Mouse (Mus musculus) thymus, adult 18-20 months (tissue): Measurements from ENCODE around the gene 3300002I08Rik.
"Not testable (repeated sequence)": the region's sequence is repeated elsewhere in the genome, so short reads cannot be mapped to it uniquely, and the experiment has no call there.

Experiments
- DNase-seq, 2 experiments: peaks; one replicate each; pipeline ENCODE4 v3.0.0; 2022; ENCODE audit warnings: mixed read lengths in 2 of 2

The 3300002I08Rik gene

DNA sequence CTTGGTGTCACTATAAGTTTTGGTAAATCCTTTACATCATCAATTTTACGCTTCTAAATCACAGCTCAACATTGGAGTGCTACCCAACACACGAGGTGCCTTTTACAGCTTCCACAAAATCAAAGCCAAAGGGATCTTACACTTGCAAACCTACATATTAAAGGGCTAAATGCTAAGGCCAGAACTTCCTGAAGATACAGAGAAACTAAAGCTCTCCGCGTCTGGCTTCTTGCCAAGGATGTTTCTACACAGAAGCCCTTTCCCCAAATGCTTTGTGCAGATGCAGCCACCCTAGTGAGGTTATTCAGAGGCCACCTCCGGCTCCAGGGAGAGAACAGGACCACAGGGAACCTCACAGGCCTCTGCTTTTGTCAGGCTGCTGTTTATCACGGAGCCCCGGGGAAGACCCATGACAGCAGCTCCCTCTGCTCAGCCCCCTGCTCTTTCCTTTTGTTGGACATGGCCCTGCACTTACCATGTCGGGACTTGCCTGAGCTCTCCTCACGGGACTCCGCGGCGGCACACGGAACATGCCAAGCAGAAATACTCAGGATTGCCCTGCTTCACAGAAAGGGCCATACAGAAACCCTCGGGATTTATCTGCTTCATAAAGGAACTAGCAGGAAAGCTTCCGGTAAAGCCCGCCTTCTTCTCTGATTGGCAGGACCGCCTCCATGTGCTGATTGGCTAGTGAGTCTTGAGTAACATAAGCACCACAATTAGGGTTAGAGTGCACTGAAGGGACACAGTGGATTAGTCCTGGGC, at the start of gene 3300002I08Rik:
3300002I08Rik (minus strand) TSS at position 653 of the 765 bp plus-strand sequence.
- peak; percentile 58 to 73 for DNase-seq

DNA sequence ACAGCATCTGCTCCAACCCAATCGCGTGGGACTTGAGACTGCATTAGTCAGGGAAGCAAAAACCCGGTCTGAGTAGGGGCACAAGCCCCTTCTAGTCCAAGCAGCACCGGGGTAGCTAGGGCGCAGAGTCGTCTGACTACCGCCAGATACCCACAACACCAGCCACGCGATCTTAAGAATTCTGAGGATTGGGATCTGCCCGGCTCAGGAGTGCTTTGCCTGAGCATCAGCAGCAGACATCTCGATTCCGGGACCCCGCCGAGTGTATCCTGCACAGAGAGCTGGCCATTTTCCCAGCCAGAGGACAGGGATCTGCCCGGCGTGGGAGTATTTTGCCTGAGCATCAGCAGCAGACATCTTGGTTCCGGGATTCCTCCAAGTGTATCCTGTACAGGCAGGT, 49.6 kb upstream of the 3300002I08Rik start:
- DNase-seq, result not testable (repeated sequence)

DNA sequence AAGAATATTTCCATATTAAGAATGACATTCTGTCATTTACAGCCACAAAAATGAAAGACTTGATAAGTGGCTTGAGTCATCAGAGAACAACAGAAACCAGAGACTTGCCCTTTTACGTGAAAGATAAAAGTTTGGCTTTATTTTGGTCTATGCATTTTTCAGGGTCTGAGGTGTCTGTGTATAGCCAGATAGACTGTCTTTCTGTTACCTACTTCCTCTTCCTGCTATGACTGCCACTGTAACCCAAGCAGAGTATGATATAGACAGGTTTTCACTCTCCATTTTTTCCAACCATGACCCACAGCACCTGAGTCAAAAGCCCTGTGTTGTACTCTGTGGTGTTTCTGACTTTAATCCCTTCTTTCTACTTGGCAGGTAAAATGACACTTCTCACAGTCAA, 27.6 kb upstream of the 3300002I08Rik start:
- no peak for DNase-seq

DNA sequence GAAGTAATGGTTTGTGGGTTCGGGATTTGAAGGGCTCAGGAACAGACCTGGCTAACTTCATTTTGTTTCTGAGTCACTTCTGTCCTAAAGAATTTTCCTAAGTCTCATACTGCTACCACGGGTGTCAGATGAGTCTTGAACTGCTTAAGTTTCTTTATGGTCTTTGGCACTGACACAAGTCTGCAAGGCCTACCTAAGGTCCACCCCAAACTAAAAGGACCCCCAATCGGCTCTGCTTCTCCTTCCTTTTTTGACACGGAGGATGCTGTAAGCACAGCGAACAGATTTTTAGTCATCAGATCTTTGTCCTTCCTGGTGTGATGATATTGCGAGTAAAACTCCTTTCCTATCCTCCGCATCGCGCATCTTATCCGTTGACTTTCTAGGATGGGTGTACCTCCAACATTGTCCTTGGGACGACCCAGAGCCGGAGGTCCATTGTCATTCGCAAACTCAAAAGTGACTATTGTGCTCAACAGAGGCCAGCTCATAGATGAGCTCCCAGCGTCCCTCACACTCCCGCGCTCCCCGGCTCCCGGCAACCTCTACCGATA, 23.1 kb upstream of the 3300002I08Rik start:
- not testable (repeated sequence) for DNase-seq

DNA sequence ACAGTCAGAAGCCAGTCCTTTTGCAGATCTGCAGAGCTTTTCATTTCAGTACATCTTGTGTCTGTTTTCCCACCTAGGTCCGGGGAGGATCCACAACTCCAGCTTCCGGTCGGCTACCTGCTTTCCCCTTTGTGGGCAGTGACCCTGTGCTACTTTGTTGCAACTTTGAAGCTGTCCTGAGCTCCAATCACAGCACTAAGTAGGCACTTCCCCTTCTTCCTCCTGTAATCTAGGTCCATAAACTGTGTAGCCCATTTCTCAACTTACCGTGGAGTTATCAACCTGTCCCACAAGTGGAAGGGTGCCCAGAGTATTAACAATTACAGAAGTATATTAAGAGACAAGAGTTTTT, 289 bp upstream of the 3300002I08Rik start:
- DNase-seq, result no peak

DNA sequence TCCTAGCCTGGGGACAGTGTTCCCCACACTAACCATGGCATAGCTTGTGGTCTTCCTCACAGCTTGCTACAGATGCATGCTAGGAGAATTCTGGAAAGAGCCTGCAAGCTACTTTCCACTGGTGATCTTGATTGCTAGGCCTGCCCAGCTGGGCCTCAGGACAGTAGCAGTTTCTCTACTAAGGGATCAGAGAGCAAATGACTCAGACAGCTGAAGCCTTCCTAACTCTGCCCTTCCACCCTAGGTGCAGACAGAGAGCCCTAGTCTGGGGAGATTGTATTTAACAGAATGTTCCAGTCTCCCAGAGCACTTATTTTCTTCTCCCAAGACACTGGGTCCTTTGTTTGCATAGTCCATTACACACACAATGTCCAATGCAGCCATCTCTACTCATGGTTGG, 5.4 kb downstream of the 3300002I08Rik start:
- not testable (repeated sequence) for DNase-seq

DNA sequence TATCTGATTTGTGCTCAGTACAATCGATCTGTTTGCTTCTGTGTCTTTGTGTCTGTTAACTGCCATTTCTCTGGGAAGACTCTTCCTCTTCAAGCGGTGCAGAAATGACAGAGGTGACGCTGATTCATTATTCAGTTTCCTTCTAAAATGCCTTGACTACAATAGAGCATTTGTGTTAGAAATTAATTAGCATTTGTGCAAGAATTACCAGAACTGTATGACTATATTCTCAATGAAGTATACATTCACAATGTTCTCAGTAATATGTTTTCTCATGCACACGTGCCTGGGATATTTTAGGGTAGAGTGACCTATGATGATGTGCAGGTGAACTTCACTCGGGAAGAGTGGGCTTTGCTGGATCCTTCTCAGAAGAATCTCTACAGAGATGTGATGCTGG, 39.2 kb downstream of the 3300002I08Rik start, which contains the start of gene Gm10130:
Gm10130 (plus strand) TSS at position 301 of the 400 bp plus-strand sequence.
- DNase-seq, result no peak

DNA sequence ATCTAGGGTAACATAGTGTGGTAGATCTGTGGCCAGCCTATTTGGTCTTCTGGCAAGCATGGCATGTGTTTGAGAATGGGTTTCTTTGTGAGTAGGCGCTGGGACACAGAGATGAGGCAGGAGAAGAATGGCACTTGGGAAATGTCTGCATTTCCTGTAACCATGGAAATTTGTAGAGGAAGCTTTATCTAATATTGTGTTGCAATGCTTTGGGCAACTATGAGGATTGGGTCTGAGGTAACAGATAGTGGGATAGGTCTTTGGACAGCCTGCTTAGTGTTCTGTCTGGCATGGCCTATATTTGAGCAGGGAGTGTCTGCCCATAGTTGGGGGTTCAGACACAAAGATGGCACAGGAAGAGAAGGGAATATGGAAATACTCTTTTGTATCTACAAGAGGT, 43.6 kb downstream of the 3300002I08Rik start:
- DNase-seq, result no peak

DNA sequence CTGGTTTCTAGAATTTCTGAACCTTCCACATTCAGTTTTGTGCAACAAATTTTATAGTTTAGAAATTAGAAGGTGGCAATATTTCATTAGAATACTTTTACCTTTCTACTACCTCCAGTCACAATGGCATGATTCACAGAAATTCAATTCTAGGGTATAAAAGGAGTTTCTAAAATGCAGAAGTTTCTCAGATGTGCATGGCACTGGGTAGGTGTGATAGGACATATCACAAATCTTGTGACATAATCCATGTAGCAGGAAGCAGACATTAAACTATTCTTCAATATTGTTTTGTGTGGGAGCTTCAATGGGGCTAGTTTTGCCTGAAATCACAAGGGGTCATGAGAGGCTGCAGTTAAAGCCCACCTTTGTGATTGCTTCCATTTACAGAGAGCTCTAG, 46.4 kb downstream of the 3300002I08Rik start:
- no peak for DNase-seq

DNA sequence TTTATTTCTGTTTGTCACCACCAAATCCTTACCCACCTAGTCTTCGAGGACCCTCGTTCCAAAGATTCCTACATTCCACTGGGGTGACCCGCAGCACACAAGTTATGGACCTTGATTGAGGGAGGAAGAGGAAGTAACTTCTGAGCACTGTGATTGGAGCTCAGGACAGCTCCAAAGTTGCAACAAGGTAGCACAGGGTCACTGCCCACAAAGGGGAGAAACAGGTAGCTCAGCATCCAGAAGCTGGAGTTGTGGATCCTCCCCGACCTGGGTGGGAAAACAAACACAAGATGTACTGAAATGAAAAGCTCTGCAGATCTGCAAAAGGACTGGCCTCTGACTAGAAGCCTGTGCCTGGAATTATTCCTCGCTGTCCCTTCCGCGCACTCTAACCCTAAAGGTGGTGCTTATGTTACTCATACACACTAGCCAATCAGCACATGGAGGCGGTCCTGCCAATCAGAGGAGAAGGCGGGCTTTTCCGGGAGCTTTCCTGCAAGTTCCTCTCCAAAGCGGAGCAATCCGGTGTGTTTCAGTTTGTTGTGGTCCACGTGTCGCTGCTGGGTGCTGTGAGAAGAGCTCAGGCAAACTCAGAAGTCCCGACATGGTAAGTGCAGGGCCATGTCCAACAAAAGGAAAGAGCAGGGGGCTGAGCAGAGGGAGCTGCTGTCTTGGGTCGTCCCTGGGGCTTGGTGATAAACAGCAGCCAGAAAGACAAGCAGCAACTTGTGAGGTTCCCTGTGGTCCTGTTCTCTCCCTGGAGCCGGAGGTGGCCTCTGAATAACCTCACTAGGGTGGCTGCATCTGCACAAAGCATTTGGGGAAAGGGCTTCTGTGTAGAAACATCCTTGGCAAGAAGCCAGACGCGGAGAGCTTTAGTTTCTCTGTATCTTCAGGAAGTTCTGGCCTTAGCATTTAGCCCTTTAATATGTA, 51.3 kb downstream of the 3300002I08Rik start:
- peak; percentile 73 to 84 for DNase-seq

DNA sequence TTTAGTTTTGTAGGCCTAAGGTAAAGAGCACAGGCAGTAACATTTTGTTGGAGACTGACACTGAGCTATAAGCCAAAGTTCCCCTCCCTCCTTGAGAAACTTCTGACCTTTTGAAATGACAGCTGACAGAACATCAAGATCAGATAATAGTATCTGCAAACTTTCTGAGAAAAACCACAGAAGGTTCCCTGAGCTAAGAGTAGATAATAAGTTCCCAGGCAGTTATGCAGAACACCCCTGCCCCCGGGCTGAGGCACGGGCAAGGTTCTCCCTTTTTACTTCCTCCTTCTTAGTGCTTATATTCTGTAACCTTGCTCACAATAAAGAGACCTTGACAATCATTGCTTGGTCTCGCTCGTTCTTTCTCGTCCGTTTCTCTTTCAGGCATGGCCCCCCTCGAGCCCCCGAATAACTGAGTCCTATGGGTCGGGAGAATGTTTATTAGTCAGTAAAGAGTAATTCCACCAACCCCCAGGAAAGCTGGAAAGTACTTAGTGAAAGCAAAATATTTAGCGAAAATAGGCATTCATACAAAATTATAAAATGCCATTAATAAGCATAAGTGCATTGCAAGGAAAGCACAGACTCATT, 55.3 kb downstream of the 3300002I08Rik start:
- peak in 1 of 2 experiments; percentile 24 for DNase-seq

DNA sequence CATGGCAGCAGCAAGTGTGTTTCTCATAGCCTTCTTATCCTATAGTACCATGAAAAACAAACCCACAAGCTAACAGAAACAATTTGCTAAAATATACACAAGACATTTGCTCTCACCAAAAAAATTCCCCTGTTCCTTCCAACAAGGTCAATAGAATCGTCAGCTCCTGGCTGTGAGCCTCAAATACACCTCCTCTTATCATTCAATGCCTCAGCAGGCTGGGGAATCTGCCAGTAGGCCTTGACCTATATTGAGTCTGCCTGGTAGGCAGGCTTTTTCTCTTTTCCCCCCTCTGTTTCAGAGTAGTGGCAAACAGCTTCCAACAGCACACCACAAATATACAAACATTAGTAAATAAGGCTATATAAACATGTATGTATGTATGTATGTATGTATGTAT, 63.5 kb downstream of the 3300002I08Rik start:
- DNase-seq, result no peak

DNA sequence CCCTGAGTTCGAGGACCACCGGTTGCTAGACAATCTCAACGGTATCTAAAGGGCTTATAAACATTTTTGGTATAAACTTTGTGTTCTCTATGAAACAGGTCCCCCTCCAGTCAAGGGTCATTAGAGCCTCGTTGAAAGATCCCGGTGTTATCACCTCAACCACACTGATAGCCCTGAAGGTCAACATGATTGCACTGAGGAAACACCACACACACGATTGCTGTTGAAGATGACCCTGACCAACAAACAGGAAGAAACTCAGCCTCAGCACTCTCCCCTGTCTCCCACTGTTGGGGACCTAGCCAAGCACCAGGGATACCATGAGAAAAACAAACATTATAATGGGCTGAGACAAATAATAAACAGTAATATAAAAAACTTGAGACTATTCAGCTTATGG, 68.9 kb downstream of the 3300002I08Rik start:
- no peak for DNase-seq
